Mouse (Mus musculus) gastrocnemius, adult 2 months (tissue): ENCODE measurements around the gene Itih1. TPM values are rescaled to one million over a fixed set of nuclear protein-coding genes. Genes with fewer than 3 reads are reported as not detected.

Experiments
- DNase-seq: peaks from one replicate; pipeline ENCODE4 v3.0.0; 2022
- H3K27ac ChIP-seq: fragments of 200-600 bp; 2 replicates; pipeline ENCODE4 v1.8.1; 2022; ENCODE audit warnings: mild to moderate bottlenecking
- H3K4me3 ChIP-seq: fragments of 200-600 bp; 2 replicates; pipeline ENCODE4 v1.8.1; 2022; ENCODE audit warnings: mild to moderate bottlenecking, moderate library complexity
- CTCF ChIP-seq: fragments of 200-600 bp; IDR thresholded peaks from 2 replicates; pipeline ENCODE4 v1.8.1; 2022; ENCODE audit warnings: antibody characterized with exemption, mild to moderate bottlenecking, moderate library complexity
- intact Hi-C: fragments of 180-260 bp; cut with DNase I; formaldehyde crosslinking; loops from one replicate; pipeline ENCODE4 v1.15.1; 2025
- total RNA-seq, 2 experiments: library from RNA; stranded (reverse); gene quantifications; 2 replicates each; pipeline ENCODE4 v1.2.3; 2021

Gene Itih1
- total RNA-seq, 2 experiments from 2014 or later: not detected

DNA sequence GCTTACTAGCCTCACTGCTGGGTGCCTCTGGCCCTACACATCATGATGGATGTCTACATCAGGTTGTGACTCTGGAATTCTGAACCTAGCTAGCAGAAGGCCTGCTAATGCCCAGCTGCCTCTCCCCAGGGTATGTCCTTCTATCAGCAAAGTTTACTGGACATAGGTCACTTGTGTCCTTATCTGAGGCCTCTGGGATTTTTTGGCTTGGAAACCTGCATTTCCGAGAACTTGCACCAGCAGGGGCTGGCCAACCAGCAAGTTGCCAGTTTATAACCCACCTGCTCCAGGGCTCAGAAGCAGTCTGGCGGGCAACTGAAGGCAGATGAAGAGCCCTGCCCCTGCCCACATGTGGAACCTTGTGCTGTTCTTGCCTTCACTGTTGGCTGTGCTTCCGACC is 56.9 kb downstream of the Itih1 start, which contains the start of gene Itih4:
Gene Itih4, plus strand, starts transcription at position 273 of the 400 bp plus-strand sequence.
- no peak for TF ChIP-seq CTCF
- Histone ChIP-seq H3K27ac (0 out of 2 replicates have a peak within 1 kb of the TSS, but pooled peaks have one; percentile 68), H3K4me3 (no peak within 1 kb of the TSS)
- no peak for DNase-seq
- intact Hi-C loops: no loop called here

DNA sequence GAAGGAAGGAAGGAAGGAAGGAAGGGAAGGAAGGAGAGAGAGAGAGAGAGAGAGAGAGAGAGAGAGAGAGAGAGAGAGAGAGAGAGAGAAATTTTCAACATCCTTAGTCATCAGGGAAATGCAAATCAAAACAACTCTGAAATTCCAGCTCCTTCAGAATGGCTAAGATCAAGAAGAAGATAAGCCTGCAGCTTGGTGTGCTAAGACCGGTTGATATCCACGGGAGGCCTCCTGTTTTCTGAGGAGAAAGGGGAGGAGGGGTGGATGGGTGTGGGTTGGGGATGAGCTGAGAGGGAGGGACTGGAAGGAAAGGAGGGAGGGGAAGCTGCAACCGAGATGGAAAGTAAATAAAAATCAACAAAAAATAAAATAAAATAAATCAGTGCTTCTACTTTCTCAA is 57.8 kb downstream of the Itih1 start:
- no peak overlapping the region for H3K4me3 ChIP-seq
- no peak for TF ChIP-seq CTCF
- no peak for DNase-seq
- H3K27ac ChIP-seq: no peak overlapping the region
- intact Hi-C loops: no loop called here

DNA sequence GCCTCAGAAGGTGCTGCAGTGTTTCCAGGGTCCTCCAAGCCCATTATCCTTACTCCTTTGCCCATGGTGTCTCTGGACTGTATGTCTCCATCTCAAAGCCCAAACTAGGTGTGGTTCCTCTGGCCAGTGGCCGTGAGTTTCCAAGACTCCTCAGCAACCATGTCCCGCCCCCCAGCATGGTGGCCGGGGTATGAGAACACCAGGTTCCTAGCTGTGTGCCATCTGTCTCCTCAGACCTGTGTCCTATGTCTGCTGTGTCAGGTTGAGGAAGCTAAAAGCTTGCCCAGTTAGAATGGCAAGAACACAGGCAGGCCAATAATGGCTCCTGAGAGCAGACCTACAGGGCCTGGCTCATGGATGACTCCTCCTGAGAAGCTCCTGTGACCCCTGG is 61.4 kb downstream of the Itih1 start:
- TF ChIP-seq CTCF: peak; percentile 0; the same call in 1 of the 2 replicates
- intact Hi-C loops: loop anchor here (5.0 kb wide), 2 partner anchors 164 to 184 kb away; no protein-coding TSS in a partner anchor
- DNase-seq: no peak

DNA sequence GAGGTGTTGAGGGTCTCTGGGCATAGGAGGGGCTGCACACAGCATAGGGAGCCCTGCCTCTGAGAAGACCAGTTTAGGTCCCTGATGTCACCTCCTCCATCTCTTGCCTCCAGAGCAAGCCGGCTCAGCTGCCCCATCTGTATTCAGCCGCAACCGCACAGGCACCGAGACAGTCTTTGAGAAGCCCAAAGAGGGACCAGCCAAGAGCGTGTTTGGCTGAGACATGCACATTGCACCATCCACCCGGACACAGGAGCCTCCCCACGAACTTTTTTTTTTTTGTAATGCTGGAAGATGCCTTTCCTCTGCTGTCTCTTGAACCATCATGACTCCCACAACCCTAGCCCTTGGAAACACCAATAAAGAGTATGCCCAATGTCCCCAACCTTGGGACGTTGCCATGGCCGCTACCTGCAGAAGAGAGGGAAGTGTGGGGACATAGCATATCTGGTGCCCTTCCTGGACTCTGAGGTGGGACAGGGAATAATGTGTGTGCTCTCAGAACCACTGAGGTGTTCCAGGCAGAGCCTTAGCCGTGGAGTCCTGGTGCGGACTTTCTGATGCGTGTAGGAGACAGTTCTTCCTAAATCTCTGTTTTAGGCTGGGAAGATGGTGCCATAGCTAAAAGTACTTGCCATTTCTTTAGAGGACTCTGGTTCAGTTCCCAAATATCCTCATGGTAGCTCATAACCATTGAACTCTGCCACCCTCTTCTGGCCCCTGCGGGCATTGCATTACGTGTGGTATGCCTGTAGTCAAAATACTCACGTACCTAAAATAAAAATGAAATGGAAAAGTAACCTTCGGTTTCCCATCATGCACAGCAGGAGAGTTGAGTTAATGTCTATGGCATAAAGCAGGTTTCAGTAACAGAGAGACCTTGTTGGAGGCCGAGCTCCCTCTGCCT is 62.0 kb downstream of the Itih1 start:
- peak; percentile 91 for TF ChIP-seq CTCF
- intact Hi-C loops: loop anchor here (1.0 to 5.0 kb wide), 3 partner anchors 14 to 184 kb away; no protein-coding TSS in a partner anchor
- peak overlapping the region; percentile 97 for H3K27ac ChIP-seq
- peak; percentile 85 for DNase-seq
- peak overlapping the region; percentile 73 for H3K4me3 ChIP-seq

More for the DNA sequence above, 61.4 kb downstream of the Itih1 start:
- peak overlapping the region; percentile 97 for H3K27ac ChIP-seq
- peak overlapping the region; percentile 73 for H3K4me3 ChIP-seq

DNA sequence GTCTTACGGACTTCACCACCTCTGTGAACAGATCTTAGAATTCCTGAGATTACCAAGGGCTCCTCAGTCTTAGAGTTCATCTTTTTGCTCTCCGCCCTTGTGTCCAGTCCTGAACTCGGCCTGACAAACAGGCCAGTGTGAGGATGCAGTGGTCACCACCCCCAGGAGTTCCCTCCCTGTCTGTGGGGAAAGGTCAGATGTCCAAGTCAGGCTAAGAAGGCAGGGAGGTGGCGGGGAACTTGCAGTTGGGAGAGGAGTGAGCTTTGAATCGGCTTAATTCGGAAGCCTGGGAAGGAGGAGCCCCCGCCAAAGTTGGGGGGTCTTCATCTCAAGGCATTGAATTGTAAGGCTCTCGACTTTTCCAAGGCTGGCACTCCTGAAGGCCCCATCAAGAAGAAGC is 62.8 kb downstream of the Itih1 start:
- Histone ChIP-seq H3K4me3 (peak overlapping the region; percentile 73), H3K27ac (peak overlapping the region; percentile 97)
- TF ChIP-seq CTCF: no peak
- intact Hi-C loops: loop anchor here (1.0 to 5.0 kb wide), 3 partner anchors 13 to 183 kb away; no protein-coding TSS in a partner anchor
- peak; percentile 60 for DNase-seq

DNA sequence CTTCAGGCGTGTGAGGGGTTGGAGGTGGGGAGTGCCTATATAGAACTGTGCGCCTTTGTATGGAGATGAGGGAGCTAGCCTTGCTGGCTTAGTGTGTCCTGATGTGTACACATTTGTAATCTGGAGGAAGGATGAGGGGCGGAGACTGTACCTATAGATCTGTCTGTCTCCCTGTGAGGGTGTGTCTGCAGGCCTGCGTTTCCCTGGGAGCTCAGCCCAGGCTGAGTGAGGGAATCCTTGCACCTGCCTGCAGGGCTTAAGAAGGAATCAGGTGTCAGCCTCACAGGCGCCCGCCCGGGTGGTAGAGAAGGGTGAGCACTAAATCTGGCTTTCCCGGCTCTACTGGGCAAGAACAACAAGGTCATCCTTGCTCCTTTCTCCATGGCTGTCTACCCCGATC is 63.3 kb downstream of the Itih1 start:
- intact Hi-C loops: loop anchor here (1.0 to 5.0 kb wide), 3 partner anchors 12 to 182 kb away; no protein-coding TSS in a partner anchor
- peak; percentile 85 for DNase-seq
- H3K4me3 ChIP-seq: peak overlapping the region; percentile 73
- peak overlapping the region; percentile 97 for H3K27ac ChIP-seq
- no peak for TF ChIP-seq CTCF

Other genes with a start within 250 kb of the Itih1 start
- gene Sfmbt1, start 228.4 kb downstream of the Itih1 start, total RNA-seq: 10 to 100 TPM; 11.0 to 11.4 TPM
- 10 to 100 TPM in 1 of 2 experiments, 1 to 10 TPM in 1; 6.2 to 12.6 TPM for gene Tmem110, start 117.7 kb downstream of the Itih1 start, total RNA-seq
- 10 to 100 TPM; 53.6 to 65.4 TPM for gene Mustn1, start 64.1 kb downstream of the Itih1 start, total RNA-seq
- gene Itih4, start 56.8 kb downstream of the Itih1 start, total RNA-seq: under 1 TPM; 0.11 to 0.13 TPM
- gene Itih3, start 19.5 kb downstream of the Itih1 start, total RNA-seq: under 1 TPM; 0.10 to 0.25 TPM
- 1 to 10 TPM; 4.4 to 5.1 TPM for gene Nek4, start 8.1 kb upstream of the Itih1 start, total RNA-seq
- gene Glt8d1, start 58.1 kb upstream of the Itih1 start, total RNA-seq: 10 to 100 TPM in 1 of 2 experiments, 1 to 10 TPM in 1; 9.0 to 13.6 TPM
- gene Spcs1, start 58.4 kb upstream of the Itih1 start, total RNA-seq: 100 to 1,000 TPM; 129 to 130 TPM
- 10 to 100 TPM; 45.3 to 49.8 TPM for gene Pbrm1, start 75.8 kb upstream of the Itih1 start, total RNA-seq
- gene Gnl3, start 75.9 kb upstream of the Itih1 start, total RNA-seq: 10 to 100 TPM; 28.4 to 33.4 TPM
- 10 to 100 TPM; 33.4 to 36.1 TPM for gene Smim4, start 185.7 kb upstream of the Itih1 start, total RNA-seq
- gene Nt5dc2, start 187.8 kb upstream of the Itih1 start, total RNA-seq: 1 to 10 TPM; 1.2 to 1.7 TPM
- gene Stab1, start 225.4 kb upstream of the Itih1 start, total RNA-seq: 10 to 100 TPM; 14.0 to 16.5 TPM